Mouse (Mus musculus) CD4-positive, CD25-positive, alpha-beta regulatory T cell, adult 4 months (primary cell): ENCODE measurements at regions not wholly inside any gene's neighbourhood (a gene's known extent, or its start where the extent isn't known, plus 50 kb on each side); places are given as distances from the start of the nearest gene placed in this dataset.
A peak's percentile ranks its signal among the peaks of the same experiment; 100 is the strongest.

Experiments
- ATAC-seq: one replicate; pipeline ENCODE4 v1.8.0; 2017

DNA sequence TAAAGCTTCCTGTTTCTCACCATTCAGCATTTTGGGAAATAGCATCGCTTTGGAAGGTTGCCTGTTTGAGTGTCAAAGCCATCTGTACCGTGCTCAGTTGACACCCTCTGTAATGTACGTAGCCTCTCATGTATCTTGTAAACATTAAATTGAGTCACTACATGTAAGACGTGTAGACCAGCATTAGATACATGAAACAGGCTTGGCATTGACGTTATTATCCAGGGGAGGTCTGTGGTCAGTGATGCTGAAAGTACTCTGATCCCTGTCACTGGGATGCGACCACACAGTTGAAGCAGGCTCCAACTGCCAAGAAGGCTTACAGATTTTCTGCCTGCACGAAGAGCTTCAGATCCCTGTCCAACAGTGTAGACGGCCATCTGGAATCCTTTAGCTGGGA is 872.3 kb upstream of the Lrrc6 start:
- ATAC-seq = no peak

- ATAC-seq = no peak
These were observed 863.5 kb upstream of the Lrrc6 start for GRCm38 (mm10) chr15:67364099-67364756.

DNA sequence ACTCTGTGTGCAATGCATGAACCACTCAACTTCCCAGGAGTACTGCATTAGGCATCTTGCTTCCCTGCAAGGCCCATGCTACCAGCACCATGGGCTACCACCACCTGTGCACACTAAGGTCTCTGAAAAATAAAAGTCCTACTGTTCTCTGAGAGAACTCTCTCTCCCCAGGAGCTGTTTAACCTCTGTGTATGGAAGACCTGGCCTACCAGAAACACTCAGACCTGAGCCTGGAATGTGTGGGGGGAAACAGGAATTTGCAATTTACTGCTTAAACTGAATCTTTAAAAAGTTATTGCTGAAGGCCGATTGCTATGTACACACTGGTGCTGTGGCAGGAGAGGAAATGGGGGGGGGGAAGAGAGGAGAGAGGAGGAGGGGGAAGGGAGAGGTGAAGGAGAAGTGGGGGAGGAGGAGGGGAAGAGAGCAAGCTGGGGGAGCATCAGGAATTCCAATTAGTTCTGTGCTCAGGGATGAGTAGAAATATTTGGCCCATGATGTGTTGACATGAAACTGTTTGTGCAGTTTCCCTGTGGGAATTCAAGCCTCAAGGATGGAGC is 860.4 kb upstream of the Lrrc6 start:
- peak; percentile 68 for ATAC-seq

GRCm38 (mm10) chr15:67357867-67358266 is 857.2 kb upstream of the Lrrc6 start:
- ATAC-seq = no peak

GRCm38 (mm10) chr15:67355334-67355733 is 854.6 kb upstream of the Lrrc6 start:
- ATAC-seq = no peak

DNA sequence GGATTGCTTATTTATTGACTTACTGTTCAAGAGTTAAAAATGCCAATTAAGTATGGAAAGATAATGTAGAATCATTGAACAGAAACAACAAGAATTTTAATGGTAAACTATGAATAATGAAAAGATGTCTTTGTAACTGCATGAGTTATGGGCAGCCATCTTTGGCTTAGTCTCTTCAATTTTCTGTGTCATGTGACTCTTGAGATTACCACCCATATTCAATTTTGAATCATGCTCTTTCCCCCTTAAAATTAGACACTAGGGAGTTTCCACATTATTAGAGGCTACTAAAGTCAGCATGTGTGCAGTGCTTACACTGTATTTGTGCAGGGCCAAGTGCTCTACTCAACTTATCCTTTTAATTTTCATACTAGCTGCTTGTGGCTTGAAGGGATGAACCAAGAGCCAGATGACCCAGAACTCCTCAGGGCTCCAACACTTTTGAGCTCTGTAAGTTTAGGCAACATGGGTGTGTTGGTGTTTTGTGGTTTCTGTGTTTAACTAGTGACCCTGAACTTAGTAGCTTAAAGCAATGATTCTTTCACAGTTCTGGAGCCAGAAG is 854.0 kb upstream of the Lrrc6 start:
- ATAC-seq = no peak

DNA sequence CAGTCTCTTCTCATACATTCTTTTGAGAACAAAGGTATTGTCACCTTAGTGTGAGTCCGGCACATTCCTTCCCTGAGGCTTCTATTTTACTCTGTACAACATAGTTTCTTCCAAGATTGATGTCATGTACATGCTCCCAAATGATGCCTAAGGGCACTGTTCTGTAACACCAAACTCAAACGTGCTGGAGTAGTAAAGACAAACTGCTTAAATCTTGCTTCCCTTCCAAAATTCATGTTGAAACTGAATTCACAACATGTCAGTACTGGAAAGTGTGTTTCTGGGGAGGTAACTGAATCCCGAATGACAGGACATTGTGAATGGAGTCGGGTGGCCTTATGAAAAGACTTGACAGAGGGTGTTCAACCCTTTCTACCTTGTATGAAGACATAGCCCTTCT is 848.8 kb upstream of the Lrrc6 start:
- ATAC-seq = no peak

- ATAC-seq = peak; percentile 74
These were observed 844.8 kb upstream of the Lrrc6 start for GRCm38 (mm10) chr15:67345179-67346148.

- ATAC-seq = no peak
These were observed 841.3 kb upstream of the Lrrc6 start for GRCm38 (mm10) chr15:67342050-67342449.

DNA sequence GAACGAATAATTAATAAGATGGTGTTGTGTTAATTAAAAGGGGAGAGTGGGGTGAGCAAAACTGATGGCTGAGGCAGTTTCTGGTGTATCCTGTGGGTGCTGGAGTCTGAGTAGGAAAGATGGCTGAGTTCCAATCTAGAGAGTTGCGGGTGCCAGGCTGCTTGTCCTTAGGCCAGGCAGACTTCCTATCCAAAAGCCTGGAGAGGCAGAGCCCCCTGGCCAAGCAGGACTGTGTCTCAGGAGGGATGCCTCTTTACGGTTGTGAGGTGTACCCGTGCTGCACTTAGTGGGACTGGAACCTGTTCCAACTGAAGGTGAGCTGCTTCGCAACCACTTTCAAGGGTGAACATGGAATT is 836.3 kb upstream of the Lrrc6 start:
- no peak for ATAC-seq

- peak; percentile 45 for ATAC-seq
These were observed 835.8 kb upstream of the Lrrc6 start for GRCm38 (mm10) chr15:67336294-67337039.

DNA sequence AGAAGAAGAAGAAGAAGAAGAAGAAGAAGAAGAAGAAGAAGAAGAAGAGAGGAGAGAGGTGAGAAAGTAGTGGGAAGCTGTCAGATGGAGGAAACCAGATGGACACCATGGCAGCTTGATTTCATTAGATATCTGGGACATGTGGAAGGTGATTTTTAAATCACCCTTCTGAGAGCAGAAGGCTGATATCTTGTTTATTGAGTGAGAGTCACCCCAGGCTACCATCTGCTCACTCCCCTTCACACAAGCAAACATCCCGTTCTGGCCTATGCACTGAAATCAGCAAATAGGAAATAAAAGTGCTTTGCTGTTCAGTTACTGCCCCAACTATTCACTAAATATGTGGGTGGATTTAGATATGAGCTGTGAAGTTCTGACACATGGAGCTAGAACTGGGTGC is 831.8 kb upstream of the Lrrc6 start:
- no peak for ATAC-seq

DNA sequence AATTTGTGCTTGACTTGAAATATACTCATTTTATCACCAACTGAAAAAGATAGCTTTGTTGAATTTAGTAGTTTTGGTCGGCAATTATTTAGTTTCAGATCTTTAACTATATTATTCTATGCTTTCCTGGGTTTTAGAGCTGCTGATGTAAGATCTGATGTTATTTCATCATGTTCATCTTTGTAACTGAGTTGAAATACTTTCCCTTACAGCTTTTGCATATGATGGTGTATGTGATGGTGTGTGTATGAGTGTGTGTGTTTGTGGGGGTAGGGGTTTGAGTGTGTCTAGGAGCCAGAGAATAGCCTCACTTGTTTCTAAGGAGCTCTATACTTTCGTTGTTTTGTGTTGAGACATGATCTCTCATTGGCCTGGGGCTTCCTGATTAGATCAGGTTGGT is 819.6 kb upstream of the Lrrc6 start:
- no peak for ATAC-seq

DNA sequence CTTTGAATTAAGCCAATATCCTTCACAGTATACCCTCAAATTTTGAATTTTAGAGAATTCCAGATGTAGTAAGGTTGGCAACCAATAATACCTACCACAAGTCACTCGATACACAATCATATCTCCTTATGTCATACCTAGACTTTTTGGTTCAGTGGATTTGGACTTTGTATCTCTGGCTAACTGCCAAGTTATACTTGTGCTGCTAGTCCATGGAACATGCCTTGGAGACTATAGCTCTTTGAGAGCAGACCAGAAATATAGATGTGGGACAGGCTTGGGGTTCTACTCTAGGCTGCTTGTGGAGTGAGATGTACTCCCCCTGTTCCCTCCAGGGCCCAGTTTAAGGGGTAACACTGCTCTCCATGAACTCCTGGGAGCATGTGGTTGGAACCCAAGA is 814.5 kb upstream of the Lrrc6 start:
- ATAC-seq = no peak

DNA sequence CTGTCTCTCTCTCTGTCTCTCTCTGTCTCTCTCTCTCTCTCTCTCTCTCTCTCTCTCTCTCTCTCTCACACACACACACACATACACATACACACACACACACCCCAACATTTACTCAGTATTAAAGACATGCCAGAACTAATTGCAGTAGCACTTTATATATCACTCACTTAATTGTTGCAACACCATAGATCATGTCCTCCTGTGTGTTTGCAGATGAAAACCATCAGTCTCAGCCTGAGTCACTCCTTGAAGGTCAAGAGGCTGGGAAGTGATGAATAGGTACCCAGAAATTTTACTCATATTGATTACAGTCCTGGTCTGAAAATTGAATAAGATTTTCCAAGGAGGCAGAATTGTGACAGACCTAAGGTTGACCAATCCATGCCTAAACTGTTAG is 812.9 kb upstream of the Lrrc6 start:
- ATAC-seq = no peak

- no peak for ATAC-seq
These were observed 805.0 kb upstream of the Lrrc6 start for GRCm38 (mm10) chr15:67305681-67306080.

DNA sequence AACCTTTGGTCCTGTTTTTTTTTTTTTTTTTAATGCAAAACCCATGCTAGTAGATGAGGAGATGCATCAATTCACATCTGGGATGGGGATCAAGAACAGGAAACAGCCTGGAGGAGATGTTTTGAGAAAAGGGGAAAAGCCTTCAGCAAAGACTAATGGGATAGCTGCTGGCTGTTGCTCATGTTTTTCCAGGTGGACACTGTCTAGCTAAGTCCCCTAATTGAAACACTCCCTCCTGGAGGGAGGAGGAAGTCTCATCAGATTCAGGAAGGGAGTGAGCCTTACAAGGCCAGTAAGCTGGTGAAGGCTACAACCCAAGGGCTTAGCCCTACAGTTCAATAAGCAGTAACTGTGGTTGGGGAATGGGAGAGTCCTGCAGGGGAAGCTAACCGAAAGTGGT is 803.1 kb upstream of the Lrrc6 start:
- ATAC-seq = no peak

DNA sequence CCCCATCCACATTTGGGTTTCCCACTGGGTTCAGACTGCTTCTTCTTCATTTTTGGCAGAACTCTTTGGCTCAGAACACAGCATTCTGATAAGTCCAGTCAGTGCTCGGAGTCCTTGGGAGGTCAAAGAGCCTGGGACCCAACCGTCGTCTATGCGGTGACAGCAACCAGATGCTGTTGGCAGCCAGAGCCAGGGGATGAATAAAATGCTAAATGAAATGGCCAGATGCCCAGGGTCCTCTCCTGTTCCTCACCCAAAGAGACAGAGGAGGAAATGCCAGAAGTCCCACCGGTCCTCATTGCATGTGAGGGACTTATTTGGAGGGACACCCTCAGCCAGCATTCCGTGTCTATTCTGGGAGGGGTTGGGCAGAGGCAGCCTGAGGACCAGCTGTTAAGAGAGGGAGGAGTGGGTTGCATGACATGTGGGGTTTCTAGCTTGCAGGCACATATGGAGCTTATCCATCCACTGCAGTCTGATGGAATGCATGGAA is 801.2 kb upstream of the Lrrc6 start:
- no peak for ATAC-seq

DNA sequence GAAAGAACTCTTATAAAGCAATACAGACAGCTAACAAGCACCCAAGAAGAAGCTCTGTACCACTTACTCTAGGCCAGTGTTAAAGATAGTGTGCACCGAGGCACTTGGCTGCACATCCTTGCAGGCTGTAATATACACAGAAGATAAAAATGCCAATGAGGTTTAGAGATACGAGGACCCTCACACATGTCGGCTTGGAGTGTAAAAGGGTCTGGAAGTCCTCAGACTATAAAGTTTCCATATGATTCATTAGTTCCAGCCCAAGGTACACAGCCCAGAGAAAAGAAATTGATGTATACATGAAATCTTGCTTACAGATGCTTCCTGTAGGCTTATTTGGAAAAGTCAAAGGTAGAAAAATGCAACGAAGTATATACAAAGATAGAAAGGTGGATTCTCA is 800.3 kb upstream of the Lrrc6 start:
- no peak for ATAC-seq

DNA sequence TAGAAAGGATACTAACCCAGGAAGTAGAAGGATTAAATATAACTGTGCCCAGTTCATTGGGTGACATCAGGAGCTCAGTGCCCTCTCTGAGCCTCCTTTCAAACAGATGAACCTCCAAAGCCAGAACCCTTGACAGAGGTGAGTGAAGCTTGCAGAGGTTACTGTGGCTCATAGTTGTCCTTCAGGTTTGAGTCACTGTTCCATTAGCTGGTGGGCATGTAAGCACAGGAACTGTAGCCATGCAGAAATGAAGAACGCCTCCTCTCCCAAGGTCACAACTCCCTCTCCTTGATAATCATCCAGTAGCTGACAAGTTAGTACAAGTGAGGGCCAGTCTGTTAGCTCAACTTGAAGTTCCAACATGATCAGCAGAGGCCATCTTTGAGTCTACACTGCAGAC is 794.1 kb upstream of the Lrrc6 start:
- ATAC-seq = no peak

- peak; percentile 84 for ATAC-seq
These were observed 789.0 kb upstream of the Lrrc6 start for GRCm38 (mm10) chr15:67289749-67290148.

- no peak for ATAC-seq
These were observed 784.2 kb upstream of the Lrrc6 start for GRCm38 (mm10) chr15:67284941-67285340.
